Mouse (Mus musculus) left cerebral cortex, postnatal 10 days (tissue): ENCODE results near the gene Cers6. TPM values are rescaled to one million over a fixed set of nuclear protein-coding genes. Genes with fewer than 3 reads are reported as not detected.

Source experiments
- DNase-seq, 2 experiments: peaks; one replicate each; pipeline ENCODE4 v3.0.0; 2021 to 2022; ENCODE audit warnings: low spot score in 2 of 2, mixed read lengths in 1 of 2; ENCODE audit errors: extremely low spot score in 1 of 2
- intact Hi-C: fragments of 180-260 bp; cut with DNase I; formaldehyde crosslinking; loops from one replicate; pipeline ENCODE4 v1.15.1; 2025
- total RNA-seq, 2 experiments: library from RNA; stranded (reverse); gene quantifications; 2 replicates each; pipeline ENCODE4 v1.2.3; 2021

Cers6 gene
- total RNA-seq, 2 experiments from 2014 or later = 63.9 to 67.0 TPM

- DNase-seq = no peak
- intact Hi-C loops = no loop called here
Measured at GRCm38 (mm10) chr2:69156283-69156682, 295.0 kb downstream of the Cers6 start.

DNA sequence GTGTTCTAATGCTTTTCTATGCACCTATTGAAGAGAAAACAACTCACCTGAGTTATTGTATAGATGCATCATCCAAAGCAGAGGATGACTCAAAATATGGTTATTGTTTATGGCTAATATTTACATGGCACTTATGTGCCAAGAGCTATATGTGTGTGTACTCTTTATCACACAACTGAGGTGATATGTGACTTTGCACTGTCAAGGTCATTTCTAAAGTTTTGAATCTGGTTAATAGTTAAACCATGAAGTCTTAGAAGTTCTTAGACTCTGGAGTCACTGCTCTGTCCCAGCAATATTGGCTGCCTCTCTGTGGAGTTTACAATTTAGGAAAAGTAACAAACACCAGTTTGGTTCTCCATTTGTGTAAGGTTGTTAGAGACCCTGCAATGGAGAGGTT is 297.7 kb downstream of the Cers6 start:
- intact Hi-C loops = no loop called here
- no peak for DNase-seq

Other genes starting within 250 kb of the Cers6 start
- gene 4932414N04Rik, start 205.0 kb upstream of the Cers6 start, total RNA-seq = not detected